Mouse (Mus musculus): ENCODE measurements around the gene Lrba.

DNA sequence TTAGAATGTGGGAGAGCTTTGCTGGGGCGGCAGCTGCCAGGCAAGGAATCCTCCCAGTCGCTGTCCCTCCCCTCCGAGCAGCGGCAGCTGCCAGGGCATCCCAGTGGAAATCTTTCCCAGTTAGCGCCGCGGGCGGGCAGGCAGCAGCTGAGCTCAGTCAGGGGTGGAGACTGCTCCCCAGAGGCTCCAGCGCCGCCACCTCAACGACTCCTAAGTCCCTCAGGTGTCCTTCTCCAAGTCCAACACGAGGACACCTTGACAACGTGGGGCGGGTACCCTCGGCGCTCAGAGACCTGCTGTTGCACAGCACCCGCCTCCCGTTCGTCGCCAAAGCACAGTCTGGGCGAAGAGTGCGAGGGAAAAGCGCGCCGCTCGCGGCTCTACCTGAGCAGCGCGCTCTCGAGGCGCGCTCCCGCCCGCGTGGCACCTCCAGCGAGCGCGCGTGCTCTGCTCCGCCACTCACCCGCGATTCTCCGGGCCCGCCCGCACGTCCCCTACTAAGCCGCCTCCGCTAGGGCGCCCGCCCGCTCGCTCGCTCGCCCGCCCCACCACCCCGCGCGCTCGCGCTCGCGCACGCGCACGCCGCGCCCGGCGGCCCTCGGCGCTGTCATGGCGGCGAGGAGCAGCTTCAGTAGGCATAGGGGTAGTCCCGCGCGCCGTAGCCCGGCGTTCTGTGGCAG lies 706 bp upstream of the Lrba start:
- no peak for TF ChIP-seq USF1 (IDR thresholded peaks at IDR 0.05; ENCODE audit: low read depth)
- TF ChIP-seq POLR2A (IDR thresholded peaks at IDR 0.05; ENCODE audit: insufficient read length, low read depth) = peak; percentile 87
- TF ChIP-seq MYOD1 (IDR thresholded peaks at IDR 0.05; ENCODE audit: control insufficient read depth in 1 of 3, insufficient read length in 2 of 3, low read depth in 2 of 3) = peak in 2 of 3 experiments; percentile 94
- TF ChIP-seq REST (IDR thresholded peaks at IDR 0.05; ENCODE audit: insufficient read depth, insufficient read length) = no peak
- TF ChIP-seq TCF12 (IDR thresholded peaks at IDR 0.05; ENCODE audit: insufficient read depth, poor library complexity, severe bottlenecking) = peak; percentile 81
- no peak for TF ChIP-seq E2F4 (IDR thresholded peaks at IDR 0.05; ENCODE audit: insufficient read depth)
- TF ChIP-seq POLR2AphosphoS2 (IDR thresholded peaks at IDR 0.05; ENCODE audit: insufficient read length, low read depth) = peak; percentile 75
- no peak for TF ChIP-seq CEBPB (IDR thresholded peaks at IDR 0.05; ENCODE audit: insufficient read depth, poor library complexity, severe bottlenecking)
- no peak for TF ChIP-seq MAX (IDR thresholded peaks at IDR 0.05; ENCODE audit: low read depth)
- TF ChIP-seq MYOG (IDR thresholded peaks at IDR 0.05; ENCODE audit: control insufficient read depth in 1 of 3, insufficient read depth in 1 of 3, insufficient read length in 2 of 3, low read depth in 2 of 3) = peak; percentile 94 to 98 (median 96)
- no peak for TF ChIP-seq SRF (IDR thresholded peaks at IDR 0.05; ENCODE audit: control insufficient read depth, insufficient read length, low read depth)
